Mouse (Mus musculus) testis, adult 2 months (tissue): ENCODE results near the gene Mospd3.

ENCODE experiments used
- CTCF ChIP-seq: fragments of 200-500 bp; IDR thresholded peaks from 2 replicates; pipeline ENCODE4 v1.5.1; 2012; ENCODE audit warnings: low read depth, mild to moderate bottlenecking, inconsistent platforms, low read length, moderate library complexity; ENCODE audit not compliant: control insufficient read depth, insufficient read depth, insufficient replicate concordance
- POLR2A ChIP-seq: fragments of 200-500 bp; IDR thresholded peaks from 2 replicates; pipeline ENCODE4 v1.6.1; 2012; ENCODE audit warnings: low read depth, mild to moderate bottlenecking, inconsistent platforms, low read length, moderate library complexity; ENCODE audit not compliant: control insufficient read depth

DNA sequence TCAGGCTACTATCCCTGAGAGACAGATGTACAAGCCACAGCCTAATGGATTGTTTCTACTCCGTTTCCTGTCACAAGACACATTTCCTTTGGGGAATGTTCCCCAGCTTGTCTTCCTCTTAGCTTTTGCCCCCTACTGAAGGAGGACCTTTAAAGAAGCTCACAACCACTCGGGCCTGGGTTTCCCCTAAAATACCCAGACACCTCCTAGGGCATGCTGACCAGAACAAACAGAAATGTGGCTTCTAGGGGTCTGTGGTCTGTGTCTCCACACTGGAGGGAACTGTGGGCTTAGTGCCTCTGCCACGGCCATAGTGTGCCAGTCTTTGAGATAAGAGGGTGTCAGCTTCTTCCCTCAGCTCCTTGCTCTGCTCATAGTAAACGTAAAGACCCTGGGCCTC, 30.7 kb upstream of the Mospd3 start:
- TF ChIP-seq CTCF (no peak), POLR2A (no peak)
